Mouse (Mus musculus) intestine, postnatal 0 days (tissue): ENCODE data around the gene 4933407L21Rik. TPM values are rescaled to one million over a fixed set of nuclear protein-coding genes. Genes with fewer than 3 reads are reported as not detected.

Experiments used
- ATAC-seq: fragments of 200-750 bp; cut with Nextera tagmentation; 2 replicates; pipeline ENCODE4 v1.8.0; 2017; ENCODE audit warnings: mild to moderate bottlenecking, moderate TSS enrichment, moderate library complexity
- H3K27ac ChIP-seq: fragments of 300-500 bp; sonication (generic); 2 replicates; pipeline ENCODE4 v1.5.1; 2014; ENCODE audit warnings: mild to moderate bottlenecking, low read depth, low read length, moderate library complexity
- H3K27me3 ChIP-seq: fragments of 300-500 bp; sonication (generic); replicated peaks from 2 replicates; pipeline ENCODE4 v1.6.1; 2014; ENCODE audit warnings: low read length, mixed read lengths; ENCODE audit not compliant: control insufficient read depth, insufficient read depth
- H3K36me3 ChIP-seq: fragments of 300-500 bp; sonication (generic); 2 replicates; pipeline ENCODE4 v1.6.1; 2014; ENCODE audit warnings: mild to moderate bottlenecking, moderate library complexity; ENCODE audit not compliant: control insufficient read depth, insufficient read depth
- H3K4me1 ChIP-seq: fragments of 300-500 bp; sonication (generic); replicated peaks from 2 replicates; pipeline ENCODE4 v1.6.1; 2014; ENCODE audit warnings: antibody characterized with exemption, low read length, mixed read lengths; ENCODE audit not compliant: control insufficient read depth, insufficient read depth
- H3K4me2 ChIP-seq: fragments of 300-500 bp; sonication (generic); replicated peaks from 2 replicates; pipeline ENCODE4 v1.6.1; 2014; ENCODE audit warnings: low read depth, mild to moderate bottlenecking, moderate library complexity
- H3K4me3 ChIP-seq: fragments of 300-500 bp; sonication (generic); 2 replicates; pipeline ENCODE4 v1.5.1; 2014; ENCODE audit warnings: low read depth, low read length
- H3K9ac ChIP-seq: fragments of 300-500 bp; sonication (generic); 2 replicates; pipeline ENCODE4 v1.6.1; 2014; ENCODE audit warnings: mild to moderate bottlenecking, low read depth, low read length
- H3K9me3 ChIP-seq: fragments of 300-500 bp; sonication (generic); 2 replicates; pipeline ENCODE4 v1.6.1; 2016; ENCODE audit warnings: mixed run types; ENCODE audit not compliant: control insufficient read depth
- CTCF ChIP-seq: sonication (generic); IDR thresholded peaks from 2 replicates; pipeline ENCODE4 v1.5.1; 2016; ENCODE audit warnings: low read depth, mild to moderate bottlenecking, control low read depth, antibody characterized with exemption, moderate library complexity
- WGBS: fragments of 180-500 bp; shearing (Covaris S2); extraction: QIAGEN DNeasy Blood & Tissue Kit; methylation state at CpG from one replicate; pipeline ENCODE4 v1.1.7; 2014; 5-methylcytosine and 5-hydroxymethylcytosine counted together
- polyA plus RNA-seq: library from polyadenylated mRNA; unstranded; fragments of >200 nt; fragmentation: Nextera tagmentation; extraction: Ambion mirVana; gene quantifications from 2 replicates; pipeline ENCODE4 v1.2.1, GENCODE M21; 2015

Gene 4933407L21Rik
- polyA plus RNA-seq, 1 experiment from 2014 or later: 0.13 TPM

GRCm38 (mm10) chr1:85896110-85896509 lies 32.2 kb upstream of the 4933407L21Rik start:
- Histone ChIP-seq H3K27ac (no peak overlapping the region), H3K4me2 (peak overlapping the region; percentile 87), H3K9me3 (no peaks in the 10 kb centered on the region), H3K4me1 (peaks cover 16% of the 10 kb centered on the region; the same call in 1 of the 2 replicates), H3K4me3 (peak overlapping the region; percentile 88; the same call in 1 of the 2 replicates), H3K36me3 (no peaks in the 10 kb centered on the region), H3K9ac (no peak overlapping the region), H3K27me3 (no peaks in the 10 kb centered on the region)
- TF ChIP-seq CTCF: no peak
- ATAC-seq: no peak
- 67% methylated on average over 5 of the region's 5 CpGs for WGBS

GRCm38 (mm10) chr1:85896781-85897700 lies 31.2 kb upstream of the 4933407L21Rik start:
- TF ChIP-seq CTCF: no peak
- 51% methylated on average over 12 of the region's 12 CpGs for whole genome bisulfite sequencing
- H3K4me1 ChIP-seq: peaks cover 16% of the 10 kb centered on the region; the same call in 1 of the 2 replicates
- H3K4me3 ChIP-seq: no peak overlapping the region
- H3K9ac ChIP-seq: no peak overlapping the region
- H3K36me3 ChIP-seq: no peaks in the 10 kb centered on the region
- H3K27ac ChIP-seq: no peak overlapping the region; the same call in 1 of the 2 replicates
- no peak overlapping the region; the same call in 1 of the 2 replicates for H3K4me2 ChIP-seq
- no peaks in the 10 kb centered on the region for H3K9me3 ChIP-seq
- ATAC-seq: no peak
- no peaks in the 10 kb centered on the region for H3K27me3 ChIP-seq

- ATAC-seq: no peak
- no peak overlapping the region for H3K4me2 ChIP-seq
- no peaks in the 10 kb centered on the region for H3K9me3 ChIP-seq
- WGBS: 37% methylated on average over 8 of the region's 8 CpGs
- H3K36me3 ChIP-seq: peaks cover 5% of the 10 kb centered on the region; the same call in 1 of the 2 replicates
- 0 out of 2 replicates have a peak overlapping the region, but pooled peaks have one; percentile 17 for H3K9ac ChIP-seq
- H3K27ac ChIP-seq: no peak overlapping the region
- TF ChIP-seq CTCF: no peak
- peaks cover 16% of the 10 kb centered on the region; the same call in 1 of the 2 replicates for H3K4me1 ChIP-seq
- H3K4me3 ChIP-seq: no peak overlapping the region
- H3K27me3 ChIP-seq: no peaks in the 10 kb centered on the region
Observed at GRCm38 (mm10) chr1:85897901-85898760, 30.2 kb upstream of the 4933407L21Rik start.

- Histone ChIP-seq H3K4me1 (peaks cover 13% of the 10 kb centered on the region; the same call in 1 of the 2 replicates), H3K4me3 (no peak overlapping the region), H3K36me3 (peaks cover 11% of the 10 kb centered on the region; the same call in 1 of the 2 replicates), H3K9ac (0 out of 2 replicates have a peak overlapping the region, but pooled peaks have one; percentile 17), H3K27ac (no peak overlapping the region), H3K4me2 (no peak overlapping the region), H3K9me3 (no peaks in the 10 kb centered on the region), H3K27me3 (no peaks in the 10 kb centered on the region)
- 71% methylated on average over 12 of the region's 12 CpGs for WGBS
- no peak for TF ChIP-seq CTCF
- ATAC-seq: no peak
Observed at GRCm38 (mm10) chr1:85898761-85899387, 29.4 kb upstream of the 4933407L21Rik start.

GRCm38 (mm10) chr1:85899388-85899761 lies 28.9 kb upstream of the 4933407L21Rik start:
- Histone ChIP-seq H3K9me3 (no peaks in the 10 kb centered on the region), H3K4me3 (no peak overlapping the region), H3K9ac (no peak overlapping the region), H3K36me3 (peaks cover 16% of the 10 kb centered on the region; the same call in 1 of the 2 replicates), H3K27me3 (no peaks in the 10 kb centered on the region), H3K4me1 (0 out of 2 replicates have a peak, but pooled peaks cover 12% of the 10 kb centered on the region), H3K27ac (no peak overlapping the region), H3K4me2 (no peak overlapping the region)
- peak; percentile 50 for TF ChIP-seq CTCF
- no peak for ATAC-seq
